Mouse (Mus musculus) intestine, embryonic 16.5 days (tissue): ENCODE measurements around the gene Olfr884. TPM values are rescaled to one million over a fixed set of nuclear protein-coding genes. Genes with fewer than 3 reads are reported as not detected.

Experiments
- ATAC-seq: fragments of 200-750 bp; cut with Nextera tagmentation; 2 replicates; pipeline ENCODE4 v1.8.0; 2017; ENCODE audit warnings: moderate TSS enrichment, moderate library complexity
- H3K27ac ChIP-seq: fragments of 300-500 bp; sonication (generic); 2 replicates; pipeline ENCODE4 v1.5.1; 2014; ENCODE audit warnings: mild to moderate bottlenecking, low read length
- H3K27me3 ChIP-seq: fragments of 300-500 bp; sonication (generic); replicated peaks from 2 replicates; pipeline ENCODE4 v1.6.1; 2014; ENCODE audit warnings: low read length, control low read depth, mixed read lengths; ENCODE audit not compliant: control insufficient read depth, insufficient read depth
- H3K36me3 ChIP-seq: fragments of 300-500 bp; sonication (generic); 2 replicates; pipeline ENCODE4 v1.6.1; 2014; ENCODE audit warnings: low read length, control low read depth; ENCODE audit not compliant: control insufficient read depth, insufficient read depth
- H3K4me1 ChIP-seq: fragments of 300-500 bp; sonication (generic); 2 replicates; pipeline ENCODE4 v1.6.1; 2014; ENCODE audit warnings: low read length, control low read depth, mixed read lengths; ENCODE audit not compliant: control insufficient read depth, insufficient read depth
- H3K4me2 ChIP-seq: fragments of 300-500 bp; sonication (generic); 2 replicates; pipeline ENCODE4 v1.6.1; 2014; ENCODE audit warnings: low read depth, low read length, control low read depth
- H3K4me3 ChIP-seq: fragments of 300-500 bp; sonication (generic); 2 replicates; pipeline ENCODE4 v1.5.1; 2014; ENCODE audit warnings: mild to moderate bottlenecking, low read length
- H3K9ac ChIP-seq: fragments of 300-500 bp; sonication (generic); 2 replicates; pipeline ENCODE4 v1.6.1; 2014; ENCODE audit warnings: low read depth, low read length
- H3K9me3 ChIP-seq: fragments of 300-500 bp; sonication (generic); 2 replicates; pipeline ENCODE4 v1.6.1; 2016; ENCODE audit warnings: low read length, control low read depth; ENCODE audit not compliant: control insufficient read depth
- WGBS: fragments of 180-500 bp; shearing (Covaris S2); extraction: QIAGEN DNeasy Blood & Tissue Kit; methylation state at CpG from one replicate; pipeline ENCODE4 v1.1.7; 2014; 5-methylcytosine and 5-hydroxymethylcytosine counted together
- polyA plus RNA-seq: library from polyadenylated mRNA; unstranded; fragments of >200 nt; fragmentation: Nextera tagmentation; extraction: Ambion mirVana; gene quantifications from 2 replicates; pipeline ENCODE4 v1.2.1, GENCODE M21; 2015

The Olfr884 gene
- polyA plus RNA-seq: not detected in 2 replicates

DNA sequence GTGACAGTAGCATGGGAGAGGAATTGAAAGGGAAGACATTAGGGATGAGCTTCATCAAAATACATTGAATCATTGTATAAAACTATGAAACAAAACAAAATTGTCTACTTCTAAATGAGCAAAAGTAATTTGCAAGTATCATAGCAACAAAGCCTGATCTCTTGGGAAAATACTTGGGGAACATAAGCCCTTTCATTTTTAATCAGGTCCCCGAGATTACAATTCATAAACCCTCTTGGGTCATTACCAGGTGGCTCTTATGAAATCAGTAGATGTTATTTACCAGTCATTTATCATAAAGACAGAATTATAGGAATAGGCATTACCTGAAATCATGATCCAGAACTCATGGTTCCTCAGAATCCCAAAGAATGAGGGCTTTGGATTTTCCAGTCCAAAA is at the start of gene Olfr884:
Gene Olfr884 (plus strand): TSS at position 301 of the 400 bp plus-strand sequence.
- Histone ChIP-seq H3K27me3 (no peaks in the 10 kb centered on the region), H3K4me1 (no peaks in the 10 kb centered on the region), H3K9ac (no peak within 1 kb of the TSS), H3K27ac (no peak within 1 kb of the TSS), H3K4me2 (no peak within 1 kb of the TSS), H3K4me3 (no peak within 1 kb of the TSS), H3K36me3 (no peaks in the 10 kb centered on the region), H3K9me3 (no peaks in the 10 kb centered on the region)
- WGBS: 65% methylated on average over 1 of the region's 1 CpGs
- no peak for ATAC-seq

DNA sequence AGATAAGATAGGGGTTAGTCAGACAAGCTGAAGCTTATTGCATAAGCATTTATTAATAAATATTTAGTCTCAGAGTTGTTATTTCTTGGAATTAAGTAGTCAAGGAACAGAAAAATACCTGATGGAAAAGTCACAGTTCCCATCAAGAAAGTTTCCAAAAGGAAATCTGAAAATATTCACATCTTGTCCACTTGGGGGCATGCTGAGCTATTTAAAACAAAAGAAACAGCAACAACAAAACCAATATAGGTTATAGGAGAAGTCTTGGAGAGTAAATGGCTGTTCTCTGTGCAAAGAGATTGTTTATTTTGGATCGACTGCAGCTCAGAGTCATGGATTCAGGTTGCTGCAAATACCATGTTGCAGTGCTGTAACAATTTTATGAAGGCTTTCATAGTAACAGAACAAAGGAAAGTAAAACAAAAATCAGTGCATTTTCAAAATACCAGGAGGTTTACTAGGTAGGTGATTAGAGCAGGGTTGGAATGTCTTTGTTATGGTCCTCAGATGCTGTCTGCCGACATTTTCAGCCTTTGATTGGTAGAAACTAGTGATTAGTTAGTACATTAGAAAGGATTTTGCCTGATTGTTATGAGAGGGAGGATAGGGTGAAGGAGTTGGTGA is 47.7 kb upstream of the Olfr884 start:
- Histone ChIP-seq H3K9me3 (no peaks in the 10 kb centered on the region), H3K9ac (no peak overlapping the region), H3K36me3 (no peaks in the 10 kb centered on the region), H3K4me1 (no peaks in the 10 kb centered on the region), H3K4me2 (no peak overlapping the region), H3K27ac (no peak overlapping the region), H3K27me3 (no peaks in the 10 kb centered on the region), H3K4me3 (no peak overlapping the region)
- WGBS: 37% methylated on average over 2 of the region's 2 CpGs
- no peak for ATAC-seq

DNA sequence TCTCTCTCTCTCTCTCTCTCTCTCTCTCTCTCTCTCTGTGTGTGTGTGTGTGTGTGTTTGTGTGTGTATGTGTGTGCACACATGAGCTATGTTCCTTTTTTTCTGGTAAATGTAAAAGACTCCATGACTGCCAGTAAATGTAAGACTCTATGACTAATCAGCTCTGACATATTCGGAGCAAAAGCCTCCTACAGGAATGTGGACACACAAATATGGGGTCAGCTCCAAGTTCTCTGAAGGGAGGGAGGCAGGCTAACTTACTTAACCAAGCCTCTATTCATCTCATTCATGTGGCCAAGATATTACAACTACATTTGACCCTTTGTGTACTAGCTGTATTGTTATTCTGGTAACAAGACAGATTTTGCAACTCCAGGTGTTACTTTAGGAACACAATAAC is 46.3 kb upstream of the Olfr884 start:
- Histone ChIP-seq H3K36me3 (no peaks in the 10 kb centered on the region), H3K27me3 (no peaks in the 10 kb centered on the region), H3K9me3 (no peaks in the 10 kb centered on the region), H3K4me3 (no peak overlapping the region), H3K9ac (no peak overlapping the region), H3K4me2 (no peak overlapping the region), H3K27ac (no peak overlapping the region), H3K4me1 (no peaks in the 10 kb centered on the region)
- ATAC-seq: no peak
- WGBS: 44% methylated on average over 1 of the region's 1 CpGs

DNA sequence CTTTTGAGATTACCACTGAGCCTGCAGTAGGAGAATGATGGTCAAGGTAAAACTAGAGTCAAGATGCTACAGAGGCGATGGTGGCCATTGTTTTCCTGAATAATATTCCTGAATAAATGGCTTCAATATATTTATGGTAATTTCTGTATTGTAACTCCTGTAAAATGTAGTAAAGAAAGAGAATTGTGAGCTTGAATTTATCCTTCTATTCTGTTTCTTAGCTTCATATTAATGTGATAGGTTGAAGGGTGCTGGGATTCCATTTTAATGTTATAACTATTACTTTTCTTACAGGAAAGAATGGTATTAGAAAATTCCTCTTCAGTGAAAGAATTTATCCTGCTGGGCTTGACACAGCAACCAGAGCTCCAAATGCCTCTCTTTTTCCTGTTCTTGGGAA is 20.8 kb upstream of the Olfr884 start, which contains the start of gene Olfr883:
Gene Olfr883 (plus strand): TSS at position 301 of the 400 bp plus-strand sequence.
- H3K4me2 ChIP-seq: no peak within 1 kb of the TSS
- WGBS: 88% methylated on average over 1 of the region's 1 CpGs
- H3K9me3 ChIP-seq: no peaks in the 10 kb centered on the region
- H3K4me1 ChIP-seq: no peaks in the 10 kb centered on the region
- H3K4me3 ChIP-seq: no peak within 1 kb of the TSS
- no peaks in the 10 kb centered on the region for H3K36me3 ChIP-seq
- no peaks in the 10 kb centered on the region for H3K27me3 ChIP-seq
- no peak within 1 kb of the TSS for H3K27ac ChIP-seq
- H3K9ac ChIP-seq: no peak within 1 kb of the TSS
- ATAC-seq: no peak

DNA sequence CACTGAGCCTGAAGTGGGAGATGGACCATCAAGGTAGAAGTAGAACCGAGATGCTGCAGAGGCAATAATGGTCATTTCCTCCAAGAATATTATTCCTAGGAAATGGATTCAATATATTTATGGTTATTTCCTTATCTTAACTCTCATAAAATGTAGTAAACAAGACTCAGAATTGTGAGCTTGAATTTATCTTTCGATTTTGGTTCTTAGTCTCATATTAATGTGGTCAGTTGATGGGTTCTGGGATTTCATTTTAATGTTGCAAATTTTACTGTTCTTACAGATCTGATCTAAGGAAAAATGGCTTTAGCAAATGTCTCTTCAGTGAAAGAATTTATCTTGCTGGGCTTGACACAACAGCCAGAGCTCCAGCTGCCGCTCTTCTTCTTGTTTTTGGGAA is 14.7 kb downstream of the Olfr884 start, which contains the start of gene Olfr885:
Gene Olfr885 (plus strand): TSS at position 301 of the 400 bp plus-strand sequence.
- no peaks in the 10 kb centered on the region for H3K36me3 ChIP-seq

DNA sequence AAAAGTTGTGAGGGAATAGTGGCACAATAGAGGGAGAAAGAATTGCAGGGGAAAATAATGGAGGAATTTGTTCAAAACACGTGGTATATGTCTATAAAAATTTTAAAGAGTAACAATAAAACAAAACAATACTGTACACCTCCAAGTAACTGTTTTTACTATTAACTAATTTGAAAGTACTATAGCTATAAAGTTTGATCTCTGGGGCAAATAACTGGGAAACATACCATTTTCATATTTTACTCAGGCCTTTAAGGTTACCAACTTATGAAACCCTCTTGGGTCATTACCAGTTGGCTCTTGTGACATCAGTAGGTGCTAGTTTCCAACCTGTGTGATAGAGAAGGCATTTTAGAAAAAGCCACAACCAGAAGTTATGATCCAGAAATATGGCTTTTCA is 37.4 kb downstream of the Olfr884 start, which contains the start of gene Olfr887:
Gene Olfr887 (plus strand): TSS at position 301 of the 400 bp plus-strand sequence.
- Histone ChIP-seq H3K9me3 (no peaks in the 10 kb centered on the region), H3K36me3 (no peaks in the 10 kb centered on the region), H3K4me2 (no peak within 1 kb of the TSS), H3K27ac (no peak within 1 kb of the TSS), H3K27me3 (no peaks in the 10 kb centered on the region), H3K4me3 (no peak within 1 kb of the TSS), H3K9ac (no peak within 1 kb of the TSS), H3K4me1 (no peaks in the 10 kb centered on the region)
- WGBS: 75% methylated on average over 1 of the region's 1 CpGs
- no peak for ATAC-seq

More for the DNA sequence above, 14.7 kb downstream of the Olfr884 start, which contains the start of gene Olfr885:
- H3K4me3 ChIP-seq: no peak within 1 kb of the TSS
- no peaks in the 10 kb centered on the region for H3K9me3 ChIP-seq
- no peak within 1 kb of the TSS for H3K4me2 ChIP-seq
- ATAC-seq: no peak
- no peak within 1 kb of the TSS for H3K27ac ChIP-seq
- no peaks in the 10 kb centered on the region for H3K4me1 ChIP-seq
- H3K9ac ChIP-seq: no peak within 1 kb of the TSS
- WGBS: 85% methylated on average over 3 of the region's 3 CpGs
- H3K27me3 ChIP-seq: no peaks in the 10 kb centered on the region

Other genes with a start within 250 kb of the Olfr884 start
- not detected in 2 replicates for gene Olfr876, start 243.5 kb upstream of the Olfr884 start, polyA plus RNA-seq
- not detected in 2 replicates for gene Olfr877, start 192.3 kb upstream of the Olfr884 start, polyA plus RNA-seq
- gene Olfr145, start 149.8 kb upstream of the Olfr884 start, polyA plus RNA-seq: not detected in 2 replicates
- gene Olfr878, start 128.7 kb upstream of the Olfr884 start, polyA plus RNA-seq: not detected in 2 replicates
- gene Olfr881, start 54.7 kb upstream of the Olfr884 start, polyA plus RNA-seq: not detected in 2 replicates
- gene Olfr883, start 20.7 kb upstream of the Olfr884 start, polyA plus RNA-seq: not detected in 2 replicates
- gene Olfr885, start 14.8 kb downstream of the Olfr884 start, polyA plus RNA-seq: not detected in 2 replicates
- not detected in 2 replicates for gene Olfr887, start 37.5 kb downstream of the Olfr884 start, polyA plus RNA-seq
- gene Olfr888, start 61.6 kb downstream of the Olfr884 start, polyA plus RNA-seq: not detected in 2 replicates
- gene Olfr889, start 68.6 kb downstream of the Olfr884 start, polyA plus RNA-seq: 0.04 TPM in 2 replicates
- not detected in 2 replicates for gene Olfr890, start 96.0 kb downstream of the Olfr884 start, polyA plus RNA-seq
- gene Olfr891, start 134.3 kb downstream of the Olfr884 start, polyA plus RNA-seq: not detected in 2 replicates
- gene Olfr893, start 161.8 kb downstream of the Olfr884 start, polyA plus RNA-seq: not detected in 2 replicates
- gene Olfr894, start 171.5 kb downstream of the Olfr884 start, polyA plus RNA-seq: not detected in 2 replicates
- not detected in 2 replicates for gene Olfr143, start 206.2 kb downstream of the Olfr884 start, polyA plus RNA-seq
- not detected in 2 replicates for gene Olfr895, start 221.3 kb downstream of the Olfr884 start, polyA plus RNA-seq
- gene Olfr896-ps1, start 244.6 kb downstream of the Olfr884 start, polyA plus RNA-seq: not detected in 2 replicates